Mouse (Mus musculus): Measurements from ENCODE around the gene Otop1.

Gene Otop1

GRCm38 (mm10) chr5:38301761-38302411, 26.1 kb downstream of the Otop1 start:
- no peak for DNase-seq (ENCODE audit: low spot score in 2 of 2)

GRCm38 (mm10) chr5:38302651-38303050, 26.9 kb downstream of the Otop1 start:
- no peak for DNase-seq (ENCODE audit: low spot score in 2 of 2)

GRCm38 (mm10) chr5:38305241-38305640, 29.5 kb downstream of the Otop1 start:
- no peak for DNase-seq (ENCODE audit: low spot score in 2 of 2)

- peak; percentile 89 to 94 for DNase-seq (ENCODE audit: low spot score in 2 of 2)
These were observed 31.7 kb downstream of the Otop1 start for GRCm38 (mm10) chr5:38307255-38308101.

GRCm38 (mm10) chr5:38308873-38309272, 33.1 kb downstream of the Otop1 start:
- DNase-seq (ENCODE audit: low spot score in 2 of 2): peak in 1 of 2 experiments; percentile 41

- no peak for DNase-seq (ENCODE audit: low spot score in 2 of 2)
These were observed 34.0 kb downstream of the Otop1 start for GRCm38 (mm10) chr5:38309795-38310194.

- DNase-seq (ENCODE audit: low spot score in 2 of 2): no peak
These were observed 43.4 kb downstream of the Otop1 start, which contains the start of gene Drd5 for GRCm38 (mm10) chr5:38318966-38319786. Gene Drd5 (plus strand): TSS chr5:38319367.

- no peak for DNase-seq (ENCODE audit: low spot score in 2 of 2)
These were observed 57.6 kb downstream of the Otop1 start for GRCm38 (mm10) chr5:38333381-38333780.

- no peak for DNase-seq (ENCODE audit: low spot score in 2 of 2)
These were observed 58.8 kb downstream of the Otop1 start for GRCm38 (mm10) chr5:38334582-38334981.

GRCm38 (mm10) chr5:38343101-38343500, 67.3 kb downstream of the Otop1 start:
- DNase-seq (ENCODE audit: low spot score in 2 of 2): no peak

- no peak for DNase-seq (ENCODE audit: low spot score in 2 of 2)
These were observed 71.1 kb downstream of the Otop1 start for GRCm38 (mm10) chr5:38346646-38347432.

GRCm38 (mm10) chr5:38350351-38350929, 74.7 kb downstream of the Otop1 start:
- no peak for DNase-seq (ENCODE audit: low spot score in 2 of 2)
